ENCODE assay signal across 20 mouse cellular contexts in the genomic region with DNA sequence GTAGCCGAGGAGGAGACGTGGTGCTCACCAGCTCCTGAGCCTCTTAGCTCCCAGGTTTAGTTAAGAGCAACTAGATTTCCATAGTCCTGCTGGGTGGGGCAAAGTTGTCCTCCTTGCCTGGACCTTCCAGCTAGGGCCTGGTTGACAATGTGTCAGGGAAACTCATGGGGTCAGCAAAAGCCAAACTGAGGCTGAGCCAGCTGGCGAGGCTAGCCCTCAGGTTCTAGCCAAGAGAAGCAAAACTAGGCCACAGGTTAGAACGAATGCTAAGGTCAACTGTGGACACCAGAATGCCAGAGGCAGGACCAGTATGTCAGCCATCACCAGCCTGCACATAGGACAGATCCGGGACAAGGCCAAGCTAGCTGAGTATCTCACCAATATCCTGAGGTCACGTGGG. TPM values are rescaled to one million over a fixed set of nuclear protein-coding genes. Genes with fewer than 3 reads are reported as not detected.
DNase-seq lines count a peak whose midpoint lies in the region; ATAC-seq lines count a peak whose summit lies in the region.
"Had no signal": no experiment of that assay in that cellular context is flagged by ENCODE, and none has a peak within 500 bp of the region (broad histone marks: within the 10 kb centered on the region; RNA-seq: fewer than 3 reads in every experiment).

No protein-coding gene starts in this region.

- no peak overlapping the region for H3K4me2 ChIP-seq in midbrain, embryonic 11.5 days
- no peak overlapping the region for H3K4me2 ChIP-seq in midbrain, embryonic 15.5 days
- H3K4me2 ChIP-seq: embryonic facial prominence, embryonic 12.5 days; liver, embryonic 13.5 days; stomach, embryonic 15.5 days had no signal

- H3K4me1 ChIP-seq in heart, embryonic 10.5 days, result peaks cover 24% of the 10 kb centered on the region
- no peaks in the 10 kb centered on the region for H3K4me1 ChIP-seq in midbrain, embryonic 11.5 days (ENCODE audit: control insufficient read depth, insufficient read depth, low read length)
- H3K4me1 ChIP-seq in midbrain, embryonic 15.5 days, result no peaks in the 10 kb centered on the region
- H3K4me1 ChIP-seq: liver, embryonic 13.5 days; midbrain, embryonic 10.5 days; stomach, embryonic 15.5 days had no signal

- no peak overlapping the region for H3K4me3 ChIP-seq in heart, embryonic 10.5 days
- H3K4me3 ChIP-seq in midbrain, embryonic 11.5 days (ENCODE audit: low read depth, low read length), result no peak overlapping the region
- H3K4me3 ChIP-seq in midbrain, embryonic 15.5 days, result no peak overlapping the region
- H3K4me3 ChIP-seq: embryonic facial prominence, embryonic 12.5 days; liver, embryonic 13.5 days; midbrain, embryonic 10.5 days; stomach, embryonic 15.5 days had no signal

- no peak for ATAC-seq in midbrain, embryonic 11.5 days (ENCODE audit: low FRiP score)
- ATAC-seq in midbrain, embryonic 15.5 days (replicated peaks), result no peak

- WGBS in heart, embryonic 10.5 days, result 68% methylated on average over 6 of the region's 6 CpGs
- 82% methylated on average over 6 of the region's 6 CpGs for WGBS in midbrain, embryonic 11.5 days
- 89% methylated on average over 6 of the region's 6 CpGs for WGBS in midbrain, embryonic 15.5 days

- peak; percentile 60 for DNase-seq in adrenal gland, postnatal 14 days
- DNase-seq in adrenal gland, adult 18-20 months (ENCODE audit: low spot score in 2 of 2), result no peak
- DNase-seq in heart, adult 9 months (ENCODE audit: low spot score in 2 of 2), result peak; percentile 61 to 62
- DNase-seq in heart, embryonic 10.5 days (ENCODE audit: low spot score), result no peak
- DNase-seq in midbrain, embryonic 11.5 days (ENCODE audit: low spot score, missing footprints), result peak; percentile 39
- DNase-seq in neural tube, embryonic 10.5 days (ENCODE audit: extremely low spot score, low spot score), result no peak
- no peak for DNase-seq in lung, postnatal 36 days
- DNase-seq: cerebellum, postnatal 14 days; liver, embryonic 13.5 days; lung, postnatal 10 days; thymus, postnatal 36 days had no signal

- H3K9me3 ChIP-seq in heart, embryonic 10.5 days, result no peaks in the 10 kb centered on the region
- no peaks in the 10 kb centered on the region for H3K9me3 ChIP-seq in midbrain, embryonic 11.5 days (ENCODE audit: control insufficient read depth, low read length)
- no peaks in the 10 kb centered on the region for H3K9me3 ChIP-seq in midbrain, embryonic 15.5 days
- H3K9me3 ChIP-seq: embryonic facial prominence, embryonic 12.5 days; liver, embryonic 13.5 days; midbrain, embryonic 10.5 days; stomach, embryonic 15.5 days had no signal

- H3K27ac ChIP-seq in heart, embryonic 10.5 days, result no peak overlapping the region
- H3K27ac ChIP-seq in midbrain, embryonic 11.5 days (ENCODE audit: low read depth, low read length), result no peak overlapping the region
- no peak overlapping the region for H3K27ac ChIP-seq in midbrain, embryonic 15.5 days
- H3K27ac ChIP-seq: embryonic facial prominence, embryonic 12.5 days; liver, embryonic 13.5 days; midbrain, embryonic 10.5 days; stomach, embryonic 15.5 days had no signal

- H3K27me3 ChIP-seq in heart, embryonic 10.5 days (ENCODE audit: insufficient read depth, poor library complexity, severe bottlenecking), result no peaks in the 10 kb centered on the region
- no peaks in the 10 kb centered on the region for H3K27me3 ChIP-seq in midbrain, embryonic 11.5 days (ENCODE audit: control insufficient read depth, insufficient read depth, low read length)
- no peaks in the 10 kb centered on the region for H3K27me3 ChIP-seq in midbrain, embryonic 15.5 days (replicated peaks)
- H3K27me3 ChIP-seq: embryonic facial prominence, embryonic 12.5 days; liver, embryonic 13.5 days; stomach, embryonic 15.5 days had no signal

- H3K9ac ChIP-seq in midbrain, embryonic 11.5 days (ENCODE audit: low read length), result no peak overlapping the region
- no peak overlapping the region for H3K9ac ChIP-seq in midbrain, embryonic 15.5 days
- H3K9ac ChIP-seq: embryonic facial prominence, embryonic 12.5 days; liver, embryonic 13.5 days; stomach, embryonic 15.5 days had no signal

- H3K36me3 ChIP-seq in heart, embryonic 10.5 days, result no peaks in the 10 kb centered on the region
- no peaks in the 10 kb centered on the region for H3K36me3 ChIP-seq in midbrain, embryonic 11.5 days (ENCODE audit: control insufficient read depth, insufficient read depth, low read length)
- H3K36me3 ChIP-seq in midbrain, embryonic 15.5 days (replicated peaks), result no peaks in the 10 kb centered on the region
- H3K36me3 ChIP-seq: embryonic facial prominence, embryonic 12.5 days; liver, embryonic 13.5 days; midbrain, embryonic 10.5 days; stomach, embryonic 15.5 days had no signal

RNA-seq across cellular contexts. Expression of a gene that starts 12.2 kb away (rescaled TPM):
- 136 and 144 TPM in 2 replicates for total RNA-seq in adrenal gland, postnatal 14 days (2021)
- total RNA-seq in adrenal gland, adult 18-20 months (2021), result 100 to 1,000 TPM; 118 to 124 TPM
- polyA plus RNA-seq in heart, embryonic 10.5 days (2016; fragmentation: Nextera tagmentation; extraction: Ambion mirVana), result 75.2 and 81.1 TPM in 2 replicates
- polyA plus RNA-seq in midbrain, embryonic 11.5 days (2014; fragmentation: Nextera tagmentation; extraction: Ambion mirVana), result 102 and 106 TPM in 2 replicates
- polyA plus RNA-seq in midbrain, embryonic 15.5 days (2015; fragmentation: Nextera tagmentation; extraction: Ambion mirVana), result 94.4 and 95.1 TPM in 2 replicates

RNA-seq across cellular contexts. Expression of a gene that starts 14.2 kb away (rescaled TPM):
- total RNA-seq in adrenal gland, postnatal 14 days (2021), result not detected in 2 replicates
- total RNA-seq in adrenal gland, adult 18-20 months (2021), result not detected
- polyA plus RNA-seq in heart, embryonic 10.5 days (2016; fragmentation: Nextera tagmentation; extraction: Ambion mirVana), result not detected in 2 replicates
- not detected in 2 replicates for polyA plus RNA-seq in midbrain, embryonic 11.5 days (2014; fragmentation: Nextera tagmentation; extraction: Ambion mirVana)
- polyA plus RNA-seq in midbrain, embryonic 15.5 days (2015; fragmentation: Nextera tagmentation; extraction: Ambion mirVana), result not detected in 2 replicates
- total RNA-seq: adrenal gland, postnatal 36 days; gastrocnemius, adult 8-10 months; hematopoietic stem cell, adult 5-6 weeks; layer of hippocampus, postnatal 10 days; left cerebral cortex, postnatal 36 days had no signal
- polyA plus RNA-seq: embryonic facial prominence, embryonic 12.5 days; liver, embryonic 13.5 days; midbrain, embryonic 10.5 days; stomach, embryonic 15.5 days had no signal

RNA-seq across cellular contexts. Expression of a gene that starts 17.4 kb away (rescaled TPM):
- total RNA-seq in adrenal gland, postnatal 14 days (2021), result 13.3 and 16.5 TPM in 2 replicates
- total RNA-seq in adrenal gland, adult 18-20 months (2021), result 10 to 100 TPM; 17.2 to 23.0 TPM
- polyA plus RNA-seq in heart, embryonic 10.5 days (2016; fragmentation: Nextera tagmentation; extraction: Ambion mirVana), result 25.7 and 33.4 TPM in 2 replicates
- polyA plus RNA-seq in midbrain, embryonic 11.5 days (2014; fragmentation: Nextera tagmentation; extraction: Ambion mirVana), result 13.1 and 13.4 TPM in 2 replicates
- polyA plus RNA-seq in midbrain, embryonic 15.5 days (2015; fragmentation: Nextera tagmentation; extraction: Ambion mirVana), result 10.2 and 10.9 TPM in 2 replicates

RNA-seq across cellular contexts. Expression of a gene that starts 52.2 kb away (rescaled TPM):
- total RNA-seq in adrenal gland, postnatal 14 days (2021), result 31.3 and 33.0 TPM in 2 replicates
- total RNA-seq in adrenal gland, adult 18-20 months (2021), result 10 to 100 TPM; 30.4 to 43.2 TPM
- 47.5 and 50.6 TPM in 2 replicates for polyA plus RNA-seq in heart, embryonic 10.5 days (2016; fragmentation: Nextera tagmentation; extraction: Ambion mirVana)
- 46.3 and 51.2 TPM in 2 replicates for polyA plus RNA-seq in midbrain, embryonic 11.5 days (2014; fragmentation: Nextera tagmentation; extraction: Ambion mirVana)
- polyA plus RNA-seq in midbrain, embryonic 15.5 days (2015; fragmentation: Nextera tagmentation; extraction: Ambion mirVana), result 56.1 and 61.1 TPM in 2 replicates

Comparison
In these comparisons a context has a peak if more than half of its experiments do, and no peak if none do; other contexts are left out.
1. DNase-seq: peak in adrenal gland, postnatal 14 days (single experiment), heart, adult 9 months (2 of 2) and midbrain, embryonic 11.5 days (single experiment); none in adrenal gland, adult 18-20 months (0 of 2), heart, embryonic 10.5 days (single experiment), neural tube, embryonic 10.5 days (single experiment) and lung, postnatal 36 days (single experiment).